Mouse (Mus musculus) mesoderm, embryonic 11.5 days (tissue): ENCODE results near the gene Gbp4.
"Not testable (repeated sequence)": the region's sequence is repeated elsewhere in the genome, so short reads cannot be mapped to it uniquely, and the experiment has no call there.

Source experiments
- DNase-seq: peaks from one replicate; pipeline ENCODE4 v3.0.0-alpha.2; 2012; ENCODE audit warnings: low read depth, low spot score

Gene Gbp4

GRCm38 (mm10) chr5:105139409-105140088 is at the start of gene Gbp4, which contains the start of the genes Gbp9 and Gbp8:
Gene Gbp4 (minus strand): TSS chr5:105139586.
Gene Gbp9 (minus strand): TSS chr5:105139539.
Gene Gbp8 (minus strand): TSS chr5:105139540.
- not testable (repeated sequence) for DNase-seq

DNA sequence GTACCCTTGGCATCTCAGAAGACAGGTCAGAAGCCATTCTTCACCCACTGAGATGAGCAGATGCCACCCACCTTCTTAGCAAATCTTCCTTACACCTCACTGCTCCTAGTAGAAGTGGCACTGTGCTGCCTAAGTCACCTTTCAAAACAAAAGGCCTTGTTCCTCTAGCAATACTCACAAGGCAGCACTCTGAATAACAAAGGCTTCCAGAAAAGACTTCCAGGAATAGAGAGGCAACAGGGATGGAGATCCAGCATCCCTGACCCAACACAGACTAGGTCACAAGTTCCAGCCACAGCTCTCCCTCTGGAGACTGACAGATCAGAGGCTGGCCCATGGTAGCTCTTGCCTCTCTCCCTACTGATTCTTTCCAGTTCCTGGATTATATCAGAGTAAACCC is 42.1 kb upstream of the Gbp4 start:
- no peak for DNase-seq

- no peak for DNase-seq
Measured at GRCm38 (mm10) chr5:105156582-105156981, 17.2 kb upstream of the Gbp4 start.

DNA sequence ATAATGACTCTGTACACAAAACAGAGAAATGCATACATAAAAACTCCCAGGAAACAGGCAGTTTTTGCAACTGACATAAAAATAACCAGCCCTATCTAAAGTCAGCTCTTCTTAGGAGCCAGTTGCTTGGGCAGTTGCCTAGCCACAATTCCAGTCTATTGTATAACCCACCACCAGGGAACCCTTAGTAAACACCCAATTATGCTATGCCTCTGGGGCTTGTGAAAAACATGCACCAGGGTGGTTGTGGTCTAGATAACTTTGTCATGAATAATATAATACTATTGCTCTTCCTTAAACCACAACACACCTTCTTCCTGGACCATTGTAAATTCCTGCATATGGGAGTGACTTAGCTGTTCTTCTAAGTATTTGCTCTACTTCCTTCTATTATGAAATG is 14.7 kb upstream of the Gbp4 start:
- DNase-seq: no peak

DNA sequence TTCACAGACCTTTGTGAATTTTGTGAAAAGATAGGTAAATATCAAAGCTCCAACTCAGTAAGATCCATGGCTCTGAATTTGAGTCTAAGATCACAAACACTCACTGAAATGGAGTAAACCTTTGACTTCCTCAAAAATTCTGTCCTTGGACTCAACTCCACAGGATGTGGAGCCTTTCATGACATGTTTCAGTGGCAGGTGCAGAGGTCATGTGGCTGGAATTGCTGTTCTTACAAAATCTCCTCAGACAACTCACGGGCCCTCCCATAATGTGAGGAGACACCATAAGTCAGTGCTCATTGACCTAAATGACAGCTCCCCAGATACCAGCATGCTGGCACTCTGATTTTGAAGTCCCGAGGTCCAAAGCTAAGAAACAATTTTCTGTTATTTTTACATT is 8.7 kb upstream of the Gbp4 start:
- DNase-seq: not testable (repeated sequence)

DNA sequence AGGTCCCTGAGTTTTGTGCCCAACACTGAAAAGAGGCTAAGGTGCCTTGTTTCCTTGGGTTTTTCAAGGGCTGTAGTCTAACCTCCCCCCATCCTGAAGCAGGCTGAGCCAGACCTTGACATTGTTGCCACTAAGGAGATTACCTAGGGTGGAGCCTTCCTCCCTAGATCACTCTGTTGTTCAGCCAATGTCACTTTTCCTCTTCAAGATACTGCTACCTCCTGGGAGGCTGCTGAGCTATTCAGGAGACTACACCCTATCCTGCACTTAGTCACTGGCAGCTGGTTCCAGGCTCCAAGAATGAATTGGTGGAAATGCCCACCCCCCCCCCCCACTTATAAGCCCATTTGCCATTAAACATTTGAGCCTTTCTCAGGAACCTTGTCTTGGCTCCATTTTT is 7.1 kb upstream of the Gbp4 start:
- DNase-seq: no peak

GRCm38 (mm10) chr5:105145731-105146130 is 6.3 kb upstream of the Gbp4 start:
- not testable (repeated sequence) for DNase-seq

- not testable (repeated sequence) for DNase-seq
Measured at GRCm38 (mm10) chr5:105140089-105140810, 864 bp upstream of the Gbp4 start.

DNA sequence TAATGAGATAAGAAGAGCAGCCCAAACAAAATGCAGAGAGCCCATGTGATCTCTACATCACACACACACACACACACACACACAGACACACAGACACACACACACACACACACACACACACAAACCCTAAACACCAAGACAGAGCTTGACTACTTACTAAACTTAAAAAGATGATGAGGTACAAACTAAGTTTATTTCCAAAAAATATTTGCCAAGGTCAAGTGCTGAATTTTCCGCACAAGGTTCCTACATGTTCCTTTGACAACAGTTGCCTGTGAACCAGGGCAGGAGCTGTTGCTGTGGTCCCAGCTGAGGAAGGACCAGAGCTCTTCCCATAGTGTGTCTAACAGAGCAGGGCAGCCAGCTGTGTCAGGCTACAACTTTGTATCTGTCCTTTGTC is 480 bp downstream of the Gbp4 start:
- DNase-seq: no peak

DNA sequence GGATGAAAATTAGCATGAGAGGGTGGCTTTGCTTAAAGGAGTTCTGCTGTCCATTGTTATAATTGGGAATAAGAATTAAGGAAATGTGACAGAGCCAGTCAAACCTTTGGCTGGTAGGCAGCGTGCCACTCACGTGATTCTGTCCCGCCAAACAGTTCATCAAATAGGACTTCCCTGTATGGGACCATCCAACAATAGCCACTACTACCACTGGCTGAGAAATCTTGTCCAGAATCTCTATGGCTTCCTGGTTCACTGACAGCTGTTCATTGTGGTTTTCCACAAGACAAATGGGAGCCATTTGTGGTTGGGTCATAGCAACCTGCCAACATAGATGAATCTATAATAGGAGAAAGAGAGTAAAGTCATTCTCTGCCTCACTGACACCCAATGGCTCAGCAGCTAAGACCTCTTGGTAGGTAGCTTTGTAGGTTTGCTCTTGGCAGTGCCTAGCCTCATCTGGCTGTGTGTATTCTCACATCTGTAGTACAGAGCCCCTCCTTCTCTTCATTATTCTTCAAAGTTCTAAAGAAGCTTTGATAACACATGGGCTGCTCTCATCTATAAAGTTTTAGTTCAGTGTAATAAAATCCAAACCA is 2.6 kb downstream of the Gbp4 start:
- DNase-seq: not testable (repeated sequence)

GRCm38 (mm10) chr5:105121731-105122130 is 17.7 kb downstream of the Gbp4 start:
- DNase-seq: not testable (repeated sequence)

GRCm38 (mm10) chr5:105115740-105116139 is 23.6 kb downstream of the Gbp4 start:
- DNase-seq: no peak

DNA sequence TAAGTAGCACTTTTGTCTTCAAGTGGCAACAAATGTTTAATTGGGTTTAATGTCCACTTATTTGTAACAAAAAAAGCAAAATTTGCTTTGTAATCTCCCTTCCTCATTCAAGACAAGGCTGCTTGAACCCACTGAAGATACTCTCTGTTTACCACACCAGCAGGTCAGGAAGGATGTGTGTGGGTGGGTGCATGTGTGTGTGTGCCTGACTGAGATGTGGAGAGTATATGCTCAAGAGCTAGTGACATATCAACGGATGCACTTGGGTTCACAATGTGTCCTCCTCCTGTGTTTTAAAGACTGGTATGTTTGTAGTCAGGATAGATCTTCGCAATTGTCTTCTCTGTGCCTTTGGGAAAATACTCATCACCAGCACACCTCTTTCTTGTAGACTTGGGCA is 24.7 kb downstream of the Gbp4 start:
- DNase-seq: no peak

- DNase-seq: no peak
Measured at GRCm38 (mm10) chr5:105113656-105114055, 25.7 kb downstream of the Gbp4 start.

DNA sequence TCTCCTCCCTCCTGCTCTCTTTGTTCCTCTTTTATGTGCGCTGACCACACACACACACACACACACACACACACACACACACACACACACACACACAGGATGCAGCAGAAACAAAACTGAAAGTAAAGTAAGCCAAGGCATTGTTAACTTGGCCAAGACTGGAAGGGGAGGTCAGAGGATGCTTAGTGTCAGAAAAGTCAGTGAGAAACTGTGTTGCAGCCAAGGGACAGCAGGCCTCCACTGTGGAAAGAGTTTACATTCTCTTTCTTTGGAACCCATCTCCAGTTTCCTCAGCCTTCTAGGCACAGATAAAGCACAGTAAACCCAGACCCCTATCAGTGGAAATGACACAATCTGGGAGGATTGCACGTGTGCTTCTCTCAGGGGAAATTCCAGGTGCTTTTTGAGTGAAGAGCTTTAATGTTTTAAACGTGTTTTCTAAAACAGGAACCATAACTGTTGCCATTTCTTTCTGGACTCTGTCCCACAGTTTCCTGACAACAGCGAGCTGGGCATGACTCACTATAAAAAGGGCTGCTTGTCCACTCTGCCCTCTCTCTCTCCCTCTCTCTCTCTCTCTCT is 29.0 kb downstream of the Gbp4 start:
- not testable (repeated sequence) for DNase-seq

GRCm38 (mm10) chr5:105109775-105110174 is 29.6 kb downstream of the Gbp4 start:
- not testable (repeated sequence) for DNase-seq

DNA sequence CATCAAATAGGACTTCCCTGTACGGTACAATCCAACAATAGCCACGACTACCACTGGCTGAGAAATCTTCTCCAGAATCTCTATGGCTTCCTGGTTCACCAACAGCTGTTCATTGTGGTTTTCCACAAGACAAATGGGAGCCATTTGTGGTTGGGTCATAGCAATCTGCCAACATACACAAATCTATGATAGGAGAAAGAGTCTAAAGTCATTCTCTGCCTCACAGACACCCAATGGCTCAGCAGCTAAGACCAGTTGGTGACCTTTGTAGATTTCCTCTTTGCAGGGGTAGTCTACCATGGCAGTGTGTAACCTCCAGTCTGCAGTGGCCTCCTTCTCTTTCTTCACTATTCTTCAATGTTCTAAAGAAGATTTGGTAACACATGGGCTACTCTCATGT is 33.7 kb downstream of the Gbp4 start:
- DNase-seq: not testable (repeated sequence)

GRCm38 (mm10) chr5:105081900-105082299 is 57.5 kb downstream of the Gbp4 start:
- DNase-seq: no peak

DNA sequence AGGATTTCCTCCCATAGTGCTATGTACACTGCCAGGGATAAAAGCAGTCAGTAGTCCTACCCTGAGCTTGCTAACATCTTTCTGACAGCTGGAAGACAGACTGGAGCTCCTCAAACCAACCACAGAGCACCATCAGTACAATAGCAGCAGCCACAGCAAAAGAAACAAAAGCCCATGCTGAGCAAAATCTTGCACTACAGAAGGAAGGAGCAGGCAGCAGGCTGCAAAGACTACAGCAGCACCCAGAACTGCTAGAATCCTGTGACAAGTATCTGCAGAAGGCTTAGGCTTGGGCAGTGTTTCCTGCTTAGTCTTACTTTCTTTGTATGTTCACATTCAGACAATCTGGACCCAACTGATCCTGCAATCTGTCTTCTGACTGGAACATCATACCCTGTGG is 71.0 kb downstream of the Gbp4 start:
- DNase-seq: not testable (repeated sequence)
